Mouse (Mus musculus): Measurements from ENCODE around the gene Sars.
A peak's percentile ranks its signal among the peaks of the same experiment; 100 is the strongest.

Sars gene

DNA sequence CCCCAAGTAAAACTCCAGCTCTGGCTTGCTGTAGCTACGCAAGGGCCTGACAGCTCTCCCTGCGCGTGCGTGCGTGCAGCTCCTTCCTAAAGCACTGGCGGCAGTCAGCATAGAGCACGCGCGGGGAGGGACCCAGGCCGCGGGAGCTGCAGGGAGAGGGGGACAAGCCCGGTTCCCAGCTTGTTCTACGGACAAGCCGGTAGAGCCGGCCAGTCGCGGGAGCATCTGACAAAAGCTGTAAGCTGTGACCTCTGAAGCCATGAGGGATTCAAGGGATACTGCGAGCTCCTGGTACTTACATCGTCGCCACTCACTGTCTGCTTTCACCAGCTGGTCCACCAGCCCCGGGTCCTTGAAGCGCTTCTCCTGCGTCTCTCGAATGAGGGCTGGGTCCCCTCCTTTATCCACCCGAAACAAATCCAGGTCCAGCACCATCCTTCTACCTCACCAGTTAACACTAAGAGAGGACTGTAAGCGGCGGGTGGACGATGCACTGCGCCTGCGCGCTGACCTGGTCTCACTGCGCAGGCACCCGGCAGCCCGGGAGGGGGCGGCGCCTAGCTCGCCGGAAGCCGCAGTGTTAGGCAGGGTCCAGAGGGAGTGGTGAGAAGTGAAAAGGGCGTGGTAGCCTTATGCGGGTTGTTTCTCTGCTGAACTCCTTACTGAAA, at the start of gene Sars:
TSS of gene Sars (minus strand) at position 512 of the 668 bp plus-strand sequence.
- peak; percentile 96 for DNase-seq

DNA sequence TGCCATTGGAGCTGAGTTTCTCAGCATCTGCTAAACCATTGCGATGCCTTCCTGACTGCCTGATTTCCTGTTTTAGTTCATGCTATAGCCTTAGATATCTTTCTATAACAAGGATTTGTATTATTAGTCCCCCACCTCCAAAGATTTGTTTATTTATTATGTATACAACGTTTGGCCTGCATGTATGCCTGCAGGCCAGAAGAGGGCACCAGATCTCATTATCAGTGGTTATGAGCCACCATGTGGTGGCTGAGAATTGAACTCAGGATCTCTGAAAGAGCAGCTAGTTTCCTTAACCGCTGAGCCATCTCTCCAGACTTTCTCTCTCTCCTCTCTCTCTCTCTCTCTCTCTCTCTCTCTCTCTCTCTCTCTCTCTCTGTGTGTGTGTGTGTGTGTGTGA, 45.0 kb upstream of the Sars start:
- DNase-seq = no peak

DNA sequence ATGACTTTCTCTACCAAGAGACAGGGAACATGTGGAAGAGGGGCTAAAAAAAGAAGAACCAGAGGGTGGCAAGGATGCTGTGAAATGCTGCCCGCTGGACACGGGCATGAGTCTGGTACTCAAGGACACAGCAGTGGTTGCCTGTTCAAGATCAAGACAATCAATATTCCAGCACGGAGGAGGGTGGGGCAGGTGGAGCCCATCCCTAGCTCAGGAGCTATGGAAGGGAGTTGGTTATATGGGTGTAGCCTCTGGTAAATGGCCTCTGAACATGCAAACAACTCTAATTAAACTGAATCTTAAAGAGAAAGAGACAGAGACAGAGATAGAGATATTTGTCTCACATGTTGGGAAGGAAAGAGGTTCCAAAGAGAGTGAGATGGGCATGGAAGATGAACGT, 39.7 kb upstream of the Sars start:
- no peak for DNase-seq

GRCm38 (mm10) chr3:108478800-108479199, 33.8 kb upstream of the Sars start:
- no peak for DNase-seq

- peak; percentile 87 for DNase-seq
Measured at GRCm38 (mm10) chr3:108476761-108477619, 32.0 kb upstream of the Sars start.

- DNase-seq = no peak
Measured at GRCm38 (mm10) chr3:108475496-108475895, 30.5 kb upstream of the Sars start.

- DNase-seq = no peak
Measured at GRCm38 (mm10) chr3:108474969-108475368, 30.0 kb upstream of the Sars start.

DNA sequence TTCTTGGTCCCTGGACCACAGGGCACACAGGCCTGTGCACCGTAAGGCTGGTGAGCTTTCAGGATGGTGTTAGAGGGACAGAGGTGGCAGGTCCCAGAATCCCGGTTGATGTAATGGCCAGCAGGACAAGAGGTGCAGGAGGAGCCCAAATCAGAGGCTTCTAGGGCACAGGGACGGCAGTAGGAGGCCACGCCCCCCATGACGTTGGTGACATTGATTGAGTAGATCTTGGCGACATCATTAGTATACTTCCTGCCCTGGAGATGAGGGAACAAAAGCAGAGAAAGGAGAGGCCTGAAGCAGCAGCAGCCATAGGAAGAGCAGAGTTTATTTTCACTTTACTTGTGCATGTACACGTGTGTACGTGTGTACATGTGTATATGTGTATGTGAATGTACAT, 22.8 kb upstream of the Sars start:
- DNase-seq = no peak

DNA sequence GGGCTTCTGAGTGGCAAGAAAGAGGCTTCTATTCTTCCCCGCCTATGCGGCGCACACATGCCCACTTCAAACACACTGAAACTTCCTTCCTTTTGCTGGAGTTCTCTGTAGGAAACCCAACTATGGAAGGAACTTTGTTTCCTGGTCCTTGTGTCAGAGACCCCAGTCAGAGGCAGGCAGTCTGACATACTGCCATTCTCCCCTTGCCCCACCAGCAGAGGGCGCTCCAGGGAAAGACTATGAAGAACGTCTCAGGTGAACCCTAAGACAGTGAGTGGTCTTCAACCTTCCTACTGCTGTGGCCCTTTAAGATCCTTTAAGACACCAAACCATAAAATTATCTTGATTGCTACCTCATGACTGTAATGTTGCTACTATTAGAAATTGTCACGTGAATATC, 21.4 kb upstream of the Sars start:
- DNase-seq = peak; percentile 63

GRCm38 (mm10) chr3:108458866-108459265, 13.9 kb upstream of the Sars start:
- DNase-seq = peak; percentile 70

GRCm38 (mm10) chr3:108458380-108458779, 13.4 kb upstream of the Sars start:
- DNase-seq = no peak

DNA sequence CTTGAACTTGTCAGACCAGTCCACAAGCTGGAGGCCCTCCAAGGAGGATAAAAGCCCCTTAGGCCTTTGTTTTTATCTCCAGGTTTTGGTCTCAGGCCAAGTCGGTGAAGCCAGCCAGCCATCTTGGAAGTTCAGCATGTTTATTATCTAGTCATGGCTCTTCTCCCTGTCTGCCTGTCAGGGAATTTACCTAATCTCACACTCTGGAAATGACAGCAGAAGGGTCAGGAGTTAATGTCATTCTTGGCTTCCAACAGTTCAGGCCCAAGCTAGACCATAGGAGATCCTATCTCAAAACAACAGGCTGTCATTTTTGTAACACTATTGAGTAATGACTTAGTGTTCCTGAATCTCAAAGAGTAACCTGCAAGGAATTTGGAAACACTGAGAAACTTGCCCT, 9.2 kb upstream of the Sars start:
- no peak for DNase-seq

DNA sequence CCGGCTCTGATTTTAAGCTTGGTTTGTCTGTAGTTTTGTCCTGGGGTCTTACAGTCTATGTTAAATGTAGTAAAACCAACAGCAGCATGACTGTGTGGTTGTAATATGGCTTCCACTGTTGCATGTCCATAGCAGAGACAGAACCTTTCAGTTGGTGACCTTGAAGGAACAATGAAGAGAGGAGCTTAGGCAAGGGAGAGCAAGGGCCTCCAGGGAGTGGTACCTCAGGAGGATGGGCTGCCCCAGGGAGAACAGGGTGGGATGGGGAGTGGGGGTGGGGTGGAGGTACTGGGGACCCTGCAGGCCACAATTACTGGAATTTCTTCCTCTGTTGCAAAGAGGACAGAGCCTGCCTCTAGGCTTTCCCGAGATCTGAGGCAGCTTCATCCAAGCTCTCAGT, 7.0 kb upstream of the Sars start:
- no peak for DNase-seq

DNA sequence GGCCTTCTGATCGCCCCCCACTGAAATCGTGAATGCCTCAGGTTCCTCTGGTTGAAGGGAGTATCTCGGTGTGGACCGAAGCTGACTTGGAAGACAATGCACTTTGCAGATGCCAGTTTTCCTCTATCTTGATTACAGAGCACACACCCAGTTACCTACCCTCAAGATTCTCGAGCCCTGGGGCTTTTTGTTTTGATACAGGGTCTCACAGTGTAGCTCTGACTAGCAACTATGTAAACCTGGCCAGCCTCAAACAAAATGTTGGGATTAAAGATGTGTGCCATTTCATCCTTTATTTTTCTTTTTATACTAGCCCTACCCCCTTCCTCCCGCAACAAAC, 327 bp upstream of the Sars start:
- DNase-seq = no peak

DNA sequence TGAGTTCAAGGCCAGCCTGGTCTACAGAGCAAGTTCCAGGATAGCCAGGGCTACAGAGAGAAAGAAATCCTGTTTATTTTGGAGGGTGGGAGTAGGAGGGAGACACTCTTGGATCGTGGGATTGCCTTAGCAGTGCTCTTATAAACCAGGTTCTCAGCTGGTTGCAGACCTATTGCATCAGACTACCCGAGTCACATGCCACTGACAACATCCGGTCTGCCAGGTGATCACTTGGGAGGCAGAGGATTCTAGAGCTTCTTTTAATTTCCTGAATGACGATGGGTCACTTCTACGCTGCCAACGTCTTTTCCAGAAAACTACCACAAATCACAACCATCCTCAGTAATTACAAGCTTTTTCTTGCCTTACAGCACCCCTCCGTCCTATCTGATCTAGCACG, 980 bp downstream of the Sars start:
- DNase-seq = peak; percentile 52

- no peak for DNase-seq
Measured at GRCm38 (mm10) chr3:108436380-108436714, 8.7 kb downstream of the Sars start.

GRCm38 (mm10) chr3:108435701-108436379, 9.2 kb downstream of the Sars start:
- no peak for DNase-seq

GRCm38 (mm10) chr3:108433881-108434495, 11.0 kb downstream of the Sars start:
- DNase-seq = no peak

- DNase-seq = no peak
Measured at GRCm38 (mm10) chr3:108433188-108433880, 11.7 kb downstream of the Sars start.

DNA sequence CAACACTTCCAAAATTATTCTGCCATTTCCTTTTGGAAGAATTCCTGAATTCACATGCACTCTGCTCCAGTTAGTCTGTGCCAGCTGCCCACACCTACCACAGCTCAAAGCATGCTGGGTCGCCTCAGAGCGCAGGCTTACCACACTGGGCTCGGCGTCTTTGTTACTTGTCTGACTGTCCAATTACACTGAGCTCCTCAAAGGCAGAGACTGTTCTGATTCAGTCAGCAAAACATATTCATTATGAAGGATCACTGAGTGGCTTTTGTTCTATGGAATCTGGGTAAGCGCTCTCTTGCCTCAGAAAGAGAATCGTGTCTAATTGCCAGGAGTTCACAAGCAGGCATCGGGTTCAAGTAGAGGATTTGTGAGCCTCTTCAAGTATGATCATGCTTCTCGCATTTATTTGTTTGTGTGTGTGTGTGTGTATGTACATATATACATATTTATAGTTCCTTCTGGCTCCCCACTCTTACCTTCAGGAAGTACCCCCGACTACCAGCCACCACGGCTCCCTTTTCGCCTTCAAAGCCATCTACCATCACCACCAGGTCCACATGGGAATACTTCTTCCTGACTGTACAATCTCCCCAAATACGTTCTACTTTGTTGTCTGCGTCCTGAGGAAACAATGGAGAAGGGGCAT, 12.3 kb downstream of the Sars start:
- no peak for DNase-seq

DNA sequence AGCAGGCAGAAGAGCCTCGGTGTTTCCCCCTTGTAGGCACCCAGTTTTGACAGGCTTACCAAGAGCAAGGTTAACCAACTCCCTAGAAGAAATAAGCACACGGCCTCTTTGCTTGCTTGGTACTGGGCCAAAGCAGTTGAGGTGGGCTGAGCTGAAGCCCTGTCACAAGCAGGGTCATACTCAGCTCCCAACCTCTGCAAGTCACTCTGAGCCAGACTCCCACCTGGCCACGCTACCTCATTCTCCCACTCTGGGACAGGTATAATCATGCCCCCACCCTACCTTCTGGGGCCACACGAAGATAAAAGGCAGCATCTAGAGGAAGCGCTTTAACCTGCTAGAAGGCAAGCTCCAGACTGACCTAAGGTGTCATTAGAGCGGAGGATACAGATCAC, 19.4 kb downstream of the Sars start:
- DNase-seq = no peak

DNA sequence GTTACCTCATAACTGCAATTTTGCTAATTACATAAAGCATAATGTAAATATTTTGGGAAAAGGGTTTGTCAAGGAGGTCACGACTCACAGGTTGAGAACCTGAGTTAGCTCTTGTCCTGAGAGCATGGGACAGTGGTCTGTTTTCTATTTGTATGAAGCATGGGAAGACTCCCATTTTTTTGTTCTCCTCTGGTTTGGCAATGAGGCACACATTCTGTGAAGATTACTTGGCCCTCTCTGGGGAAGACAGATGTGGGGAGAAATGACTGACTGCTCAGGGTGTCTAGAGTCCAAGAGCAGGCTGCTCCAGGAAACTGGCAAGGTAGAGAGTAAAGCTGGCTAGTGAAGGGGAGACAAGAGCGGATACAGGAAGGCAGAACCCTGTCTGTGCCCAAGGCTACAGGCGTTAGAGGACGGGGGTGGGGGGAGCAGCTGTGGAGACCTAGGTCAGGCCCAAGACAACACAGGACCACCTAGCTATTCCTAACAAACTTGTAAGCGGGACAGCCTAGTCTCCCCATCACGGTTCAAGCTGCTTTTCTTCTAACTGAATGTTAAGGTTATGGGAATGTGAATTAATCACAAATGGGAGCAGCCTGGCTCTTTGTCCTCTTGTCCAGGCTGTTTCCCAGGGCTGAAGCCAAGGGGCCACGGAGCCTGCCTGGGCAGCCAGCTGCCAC, 19.9 kb downstream of the Sars start:
- DNase-seq = no peak

All from kidney, postnatal 14 days (tissue).